Mouse (Mus musculus) forebrain, embryonic 11.5 days (tissue): ENCODE measurements around the gene Utp11. TPM values are rescaled to one million over a fixed set of nuclear protein-coding genes. Genes with fewer than 3 reads are reported as not detected.

ENCODE experiments used
- ATAC-seq: fragments of 200-750 bp; cut with Nextera tagmentation; replicated peaks from 2 replicates; pipeline ENCODE4 v1.8.0; 2017; ENCODE audit warnings: moderate TSS enrichment; ENCODE audit not compliant: low FRiP score
- DNase-seq: peaks from one replicate; pipeline ENCODE4 v3.0.0-alpha.2; 2017; ENCODE audit warnings: low spot score
- H3K27ac ChIP-seq: fragments of 300-500 bp; sonication (generic); 2 replicates; pipeline ENCODE4 v1.5.1; 2014; ENCODE audit warnings: low read depth, low read length
- H3K27me3 ChIP-seq: fragments of 300-500 bp; sonication (generic); 2 replicates; pipeline ENCODE4 v1.6.1; 2014; ENCODE audit warnings: mild to moderate bottlenecking, low read length, mixed read lengths; ENCODE audit not compliant: control insufficient read depth, insufficient read depth
- H3K36me3 ChIP-seq: fragments of 300-500 bp; sonication (generic); 2 replicates; pipeline ENCODE4 v1.6.1; 2014; ENCODE audit warnings: mild to moderate bottlenecking, low read length, moderate library complexity, mixed read lengths; ENCODE audit not compliant: control insufficient read depth, insufficient read depth
- H3K4me1 ChIP-seq: fragments of 300-500 bp; sonication (generic); replicated peaks from 2 replicates; pipeline ENCODE4 v1.6.1; 2014; ENCODE audit warnings: low read length, mixed read lengths; ENCODE audit not compliant: control insufficient read depth, insufficient read depth
- H3K4me2 ChIP-seq: fragments of 300-500 bp; sonication (generic); 2 replicates; pipeline ENCODE4 v1.6.1; 2014; ENCODE audit warnings: low read depth, mild to moderate bottlenecking, low read length, moderate library complexity, mixed read lengths; ENCODE audit not compliant: severe bottlenecking
- H3K4me3 ChIP-seq: fragments of 300-500 bp; sonication (generic); 2 replicates; pipeline ENCODE4 v1.5.1; 2014; ENCODE audit warnings: low read depth, low read length
- H3K9ac ChIP-seq: fragments of 300-500 bp; sonication (generic); 2 replicates; pipeline ENCODE4 v1.6.1; 2014; ENCODE audit warnings: low read length
- H3K9me3 ChIP-seq: fragments of 300-500 bp; sonication (generic); 2 replicates; pipeline ENCODE4 v1.6.1; 2016; ENCODE audit warnings: low read length, mixed read lengths; ENCODE audit not compliant: control insufficient read depth
- WGBS: fragments of 180-500 bp; shearing (Covaris S2); extraction: QIAGEN DNeasy Blood & Tissue Kit; methylation state at CpG from one replicate; pipeline ENCODE4 v1.1.7; 2014; 5-methylcytosine and 5-hydroxymethylcytosine counted together
- polyA plus RNA-seq: library from polyadenylated mRNA; unstranded; fragments of >200 nt; fragmentation: Nextera tagmentation; extraction: Ambion mirVana; gene quantifications from 2 replicates; pipeline ENCODE4 v1.2.1, GENCODE M21; 2014

The Utp11 gene
- polyA plus RNA-seq, 1 experiment from 2014 or later: 63.2 TPM

GRCm38 (mm10) chr4:124659251-124660217 lies 33.9 kb downstream of the Utp11 start:
- Histone ChIP-seq H3K27ac (no peak overlapping the region), H3K9ac (peak overlapping the region; percentile 56), H3K4me3 (peak overlapping the region; percentile 59), H3K27me3 (peaks cover 76% of the 10 kb centered on the region), H3K4me2 (peak overlapping the region; percentile 86), H3K9me3 (no peaks in the 10 kb centered on the region), H3K36me3 (no peaks in the 10 kb centered on the region), H3K4me1 (peaks cover 19% of the 10 kb centered on the region)
- WGBS: under 1% methylated on average over 68 of the region's 68 CpGs
- peak; percentile 70 for DNase-seq
- no peak for ATAC-seq

GRCm38 (mm10) chr4:124658412-124658851 lies 35.0 kb downstream of the Utp11 start:
- peak; percentile 74 for DNase-seq
- no peak overlapping the region for H3K27ac ChIP-seq
- no peaks in the 10 kb centered on the region for H3K36me3 ChIP-seq
- peaks cover 77% of the 10 kb centered on the region for H3K27me3 ChIP-seq
- H3K9ac ChIP-seq: peak overlapping the region; percentile 56
- peak overlapping the region; percentile 59 for H3K4me3 ChIP-seq
- peaks cover 12% of the 10 kb centered on the region for H3K4me1 ChIP-seq
- no peaks in the 10 kb centered on the region for H3K9me3 ChIP-seq
- under 1% methylated on average over 39 of the region's 39 CpGs for WGBS
- ATAC-seq: no peak
- H3K4me2 ChIP-seq: peak overlapping the region; percentile 86

GRCm38 (mm10) chr4:124657781-124658180 lies 35.6 kb downstream of the Utp11 start:
- H3K36me3 ChIP-seq: no peaks in the 10 kb centered on the region
- peak; percentile 37 for ATAC-seq
- peaks cover 18% of the 10 kb centered on the region for H3K4me1 ChIP-seq
- peak overlapping the region; percentile 59 for H3K4me3 ChIP-seq
- peaks cover 75% of the 10 kb centered on the region for H3K27me3 ChIP-seq
- no peaks in the 10 kb centered on the region for H3K9me3 ChIP-seq
- DNase-seq: no peak
- WGBS: 0% methylated on average over 50 of the region's 61 CpGs
- H3K27ac ChIP-seq: no peak overlapping the region; the same call in 1 of the 2 replicates
- H3K4me2 ChIP-seq: peak overlapping the region; percentile 86
- H3K9ac ChIP-seq: peak overlapping the region; percentile 56

GRCm38 (mm10) chr4:124656854-124657650 lies 36.3 kb downstream of the Utp11 start:
- WGBS: under 1% methylated on average over 57 of the region's 92 CpGs
- no peaks in the 10 kb centered on the region for H3K9me3 ChIP-seq
- peaks cover 69% of the 10 kb centered on the region for H3K27me3 ChIP-seq
- DNase-seq (peak; percentile 95), ATAC-seq (peak; percentile 90)
- peak overlapping the region; percentile 59 for H3K4me3 ChIP-seq
- no peak overlapping the region for H3K27ac ChIP-seq
- H3K4me2 ChIP-seq: peak overlapping the region; percentile 86
- H3K36me3 ChIP-seq: no peaks in the 10 kb centered on the region
- peaks cover 23% of the 10 kb centered on the region for H3K4me1 ChIP-seq
- peak overlapping the region; percentile 57 for H3K9ac ChIP-seq

GRCm38 (mm10) chr4:124656518-124656853 lies 36.9 kb downstream of the Utp11 start, which contains the start of gene Pou3f1:
Pou3f1 (plus strand) TSS chr4:124656807.
- Histone ChIP-seq H3K27me3 (peaks cover 64% of the 10 kb centered on the region), H3K27ac (no peak within 1 kb of the TSS; the same call in 1 of the 2 replicates), H3K4me2 (peak within 1 kb of the TSS; percentile 86), H3K9me3 (no peaks in the 10 kb centered on the region), H3K4me3 (peak within 1 kb of the TSS; percentile 59), H3K36me3 (no peaks in the 10 kb centered on the region), H3K4me1 (peaks cover 23% of the 10 kb centered on the region), H3K9ac (peak within 1 kb of the TSS; percentile 57)
- WGBS: 1% methylated on average over 15 of the region's 15 CpGs
- peak; percentile 65 for DNase-seq
- peak; percentile 4; the same call in 1 of the 2 replicates for ATAC-seq

- Histone ChIP-seq H3K36me3 (no peaks in the 10 kb centered on the region), H3K4me2 (peak overlapping the region; percentile 29; the same call in 1 of the 2 replicates), H3K9ac (no peak overlapping the region), H3K4me1 (peaks cover 18% of the 10 kb centered on the region), H3K9me3 (no peaks in the 10 kb centered on the region), H3K27me3 (peaks cover 38% of the 10 kb centered on the region), H3K4me3 (no peak overlapping the region), H3K27ac (no peak overlapping the region)
- ATAC-seq (peak; percentile 51), DNase-seq (peak; percentile 75)
- whole genome bisulfite sequencing: 2% methylated on average over 9 of the region's 9 CpGs
These were observed 40.5 kb downstream of the Utp11 start for GRCm38 (mm10) chr4:124652886-124653285.

- Histone ChIP-seq H3K9me3 (no peaks in the 10 kb centered on the region), H3K36me3 (no peaks in the 10 kb centered on the region), H3K27me3 (peaks cover 5% of the 10 kb centered on the region; the same call in 1 of the 2 replicates), H3K4me3 (no peak overlapping the region), H3K4me2 (no peak overlapping the region), H3K27ac (no peak overlapping the region), H3K9ac (no peak overlapping the region), H3K4me1 (peaks cover 12% of the 10 kb centered on the region)
- 41% methylated on average over 5 of the region's 5 CpGs for WGBS
- DNase-seq: no peak
- no peak for ATAC-seq
These were observed 45.5 kb downstream of the Utp11 start for GRCm38 (mm10) chr4:124647909-124648308.

GRCm38 (mm10) chr4:124646591-124646990 lies 46.8 kb downstream of the Utp11 start:
- ATAC-seq: no peak
- peaks cover 6% of the 10 kb centered on the region for H3K4me1 ChIP-seq
- H3K4me2 ChIP-seq: no peak overlapping the region
- 27% methylated on average over 8 of the region's 8 CpGs for WGBS
- H3K36me3 ChIP-seq: no peaks in the 10 kb centered on the region
- no peak overlapping the region for H3K4me3 ChIP-seq
- peaks cover 4% of the 10 kb centered on the region; the same call in 1 of the 2 replicates for H3K27me3 ChIP-seq
- H3K9ac ChIP-seq: no peak overlapping the region
- no peak overlapping the region for H3K27ac ChIP-seq
- no peaks in the 10 kb centered on the region for H3K9me3 ChIP-seq
- DNase-seq: no peak
